Mouse (Mus musculus) kidney, adult 2 months (tissue): ENCODE measurements around the gene Txnip. TPM values are rescaled to one million over a fixed set of nuclear protein-coding genes. Genes with fewer than 3 reads are reported as not detected.

ENCODE experiments used
- DNase-seq: peaks from one replicate; pipeline ENCODE4 v3.0.0; 2021
- H3K27ac ChIP-seq: fragments of 200-500 bp; 2 replicates; pipeline ENCODE4 v1.5.1; 2012; ENCODE audit warnings: low read depth, low read length, control low read depth, inconsistent platforms; ENCODE audit not compliant: insufficient read depth
- H3K27me3 ChIP-seq: fragments of 200-500 bp; replicated peaks from 2 replicates; pipeline ENCODE4 v1.6.1; 2012; ENCODE audit warnings: mild to moderate bottlenecking, moderate library complexity, low read length, inconsistent platforms; ENCODE audit not compliant: control insufficient read depth, insufficient read depth
- H3K36me3 ChIP-seq: fragments of 200-500 bp; 2 replicates; pipeline ENCODE4 v1.6.1; 2012; ENCODE audit warnings: mild to moderate bottlenecking, moderate library complexity, low read length, inconsistent platforms; ENCODE audit not compliant: control insufficient read depth, insufficient read depth
- H3K4me1 ChIP-seq: fragments of 200-500 bp; 2 replicates; pipeline ENCODE4 v1.6.1; 2011; ENCODE audit warnings: low read length; ENCODE audit not compliant: control insufficient read depth, insufficient read depth
- H3K4me3 ChIP-seq: fragments of 200-500 bp; 2 replicates; pipeline ENCODE4 v1.5.1; 2011; ENCODE audit warnings: mild to moderate bottlenecking, low read depth, low read length, control low read depth; ENCODE audit not compliant: insufficient read depth
- CTCF ChIP-seq: fragments of 200-500 bp; conservative IDR thresholded peaks from 2 replicates; pipeline ENCODE4 v1.5.1; 2011; ENCODE audit warnings: low read depth, mild to moderate bottlenecking, control low read depth, low read length, moderate library complexity, mixed read lengths; ENCODE audit not compliant: insufficient read depth, insufficient read length
- POLR2A ChIP-seq: fragments of 200-500 bp; IDR thresholded peaks from one replicate; pipeline ENCODE4 v1.6.1; 2011; ENCODE audit warnings: low read depth, low read length, control low read depth
- WGBS: fragments of 180-500 bp; shearing (Covaris S2); methylation state at CpG from one replicate; pipeline ENCODE4 v1.1.7; 2018; 5-methylcytosine and 5-hydroxymethylcytosine counted together
- polyA plus RNA-seq: library from polyadenylated mRNA; depleted of rRNA; stranded (reverse); fragments of >200 nt; gene quantifications from 2 replicates; pipeline ENCODE4 v1.2.3, GENCODE M21; 2012

Txnip gene
- polyA plus RNA-seq, 1 experiment, result 518 TPM

DNA sequence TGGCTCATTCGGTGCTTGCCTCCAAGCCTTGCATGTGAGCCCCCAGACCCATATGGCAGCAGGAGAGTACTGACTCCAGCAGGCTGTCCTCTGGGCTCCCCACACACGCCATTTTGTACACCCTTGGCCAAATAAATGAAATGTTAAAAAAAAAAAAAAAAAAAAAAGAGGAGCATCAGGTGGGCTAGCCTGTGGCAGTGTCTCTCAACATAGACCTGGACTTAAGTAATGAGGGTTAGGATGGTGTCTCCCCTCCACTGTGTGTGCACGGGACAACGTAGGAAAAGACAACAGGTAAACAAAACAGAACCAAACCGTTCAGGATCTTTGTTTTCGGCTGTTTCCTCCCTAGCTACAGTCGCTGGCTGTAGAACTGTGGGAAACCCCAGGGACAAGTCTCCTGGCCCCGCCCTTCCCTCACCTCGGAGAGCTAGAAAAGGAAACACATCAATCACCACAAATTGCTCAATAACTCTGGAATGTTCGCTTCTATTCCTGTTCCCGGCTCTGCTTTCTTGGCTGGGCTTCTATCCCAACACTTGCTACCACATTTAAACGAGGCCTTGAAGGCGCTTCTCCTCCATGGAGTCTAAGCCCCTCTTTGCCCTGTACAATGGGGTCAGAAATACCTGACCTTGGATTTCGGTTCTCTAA, 18.4 kb downstream of the Txnip start:
- peak; percentile 96 for DNase-seq
- peak overlapping the region; percentile 100 for H3K27ac ChIP-seq
- H3K27me3 ChIP-seq, result no peaks in the 10 kb centered on the region
- peak overlapping the region; percentile 29; the same call in 1 of the 2 replicates for H3K4me3 ChIP-seq
- 15% methylated on average over 14 of the region's 14 CpGs for WGBS
- no peaks in the 10 kb centered on the region for H3K36me3 ChIP-seq
- TF ChIP-seq POLR2A (no peak), CTCF (no peak)
- peaks cover 56% of the 10 kb centered on the region for H3K4me1 ChIP-seq

DNA sequence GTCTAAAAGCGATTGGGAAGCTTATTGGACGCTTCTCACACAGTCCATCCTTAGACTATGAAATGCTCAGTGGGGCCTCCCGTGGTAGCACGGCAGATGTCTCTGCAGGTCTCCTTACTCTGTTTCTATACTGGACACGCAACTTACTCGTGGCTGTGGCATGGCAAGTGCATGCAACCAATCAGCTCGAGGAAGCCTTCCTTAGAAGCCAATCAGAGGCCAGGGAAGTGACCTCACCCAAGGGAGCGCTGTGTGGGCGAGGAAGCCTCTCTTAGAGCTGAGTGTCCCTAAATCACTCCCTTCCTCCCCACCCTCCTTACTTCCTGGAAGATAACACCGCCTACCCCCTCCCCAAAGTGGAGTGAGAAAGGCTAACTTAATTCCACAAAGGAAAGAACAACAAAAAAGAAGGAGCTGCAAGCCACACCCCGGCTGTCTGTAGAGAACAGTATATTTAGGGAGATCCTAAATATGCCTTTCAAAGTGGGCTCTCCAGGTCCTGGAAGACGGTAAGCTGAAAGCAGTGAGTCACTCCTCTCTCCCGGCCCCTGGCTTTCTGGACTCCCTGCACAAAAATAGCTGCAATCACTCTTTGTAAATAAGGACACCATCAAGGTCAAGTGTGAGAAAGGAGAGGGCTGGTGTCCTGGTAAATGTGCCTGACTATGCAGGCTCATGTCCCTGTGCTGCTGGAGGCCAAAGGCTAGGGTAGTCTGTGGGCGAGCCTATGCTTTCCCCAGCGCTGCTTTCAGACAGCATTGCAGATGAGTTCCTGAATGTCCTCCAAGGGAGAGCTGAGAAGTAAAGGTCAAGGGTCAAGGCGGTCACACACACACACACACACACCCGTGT, 19.2 kb downstream of the Txnip start, which contains the start of gene Gm16253:
TSS of gene Gm16253 (plus strand) at position 295 of the 852 bp plus-strand sequence.
- WGBS, result 11% methylated on average over 17 of the region's 17 CpGs
- Histone ChIP-seq H3K27me3 (no peaks in the 10 kb centered on the region), H3K4me1 (peaks cover 48% of the 10 kb centered on the region), H3K4me3 (peak within 1 kb of the TSS; percentile 29; the same call in 1 of the 2 replicates), H3K27ac (peak within 1 kb of the TSS; percentile 100), H3K36me3 (no peaks in the 10 kb centered on the region)
- DNase-seq, result peak; percentile 96
- TF ChIP-seq POLR2A, result no peak
- TF ChIP-seq CTCF, result no peak

DNA sequence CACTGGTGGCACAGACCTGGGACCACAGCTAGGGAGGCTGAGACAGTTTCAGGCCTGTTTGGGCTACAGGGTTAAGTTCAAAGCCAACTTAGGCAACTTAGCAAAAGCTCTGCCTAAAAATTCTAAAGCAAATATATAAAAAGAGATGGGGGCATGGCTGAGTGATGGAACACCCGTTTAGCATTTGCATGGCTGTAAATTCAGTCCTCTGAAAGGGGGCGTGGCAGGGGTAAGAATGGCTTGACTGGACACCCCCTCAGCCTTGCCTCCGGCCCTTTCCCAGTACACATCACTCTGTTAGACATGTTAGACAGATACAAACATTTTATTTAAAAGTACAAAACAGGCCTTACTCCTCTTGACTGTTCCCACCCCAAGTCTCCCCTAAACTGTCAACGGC, 19.8 kb downstream of the Txnip start:
- DNase-seq, result peak; percentile 43
- Histone ChIP-seq H3K36me3 (no peaks in the 10 kb centered on the region), H3K27ac (peak overlapping the region; percentile 100), H3K4me3 (no peak overlapping the region), H3K27me3 (no peaks in the 10 kb centered on the region), H3K4me1 (peaks cover 44% of the 10 kb centered on the region)
- 43% methylated on average over 4 of the region's 4 CpGs for WGBS
- no peak for TF ChIP-seq POLR2A
- no peak for TF ChIP-seq CTCF

DNA sequence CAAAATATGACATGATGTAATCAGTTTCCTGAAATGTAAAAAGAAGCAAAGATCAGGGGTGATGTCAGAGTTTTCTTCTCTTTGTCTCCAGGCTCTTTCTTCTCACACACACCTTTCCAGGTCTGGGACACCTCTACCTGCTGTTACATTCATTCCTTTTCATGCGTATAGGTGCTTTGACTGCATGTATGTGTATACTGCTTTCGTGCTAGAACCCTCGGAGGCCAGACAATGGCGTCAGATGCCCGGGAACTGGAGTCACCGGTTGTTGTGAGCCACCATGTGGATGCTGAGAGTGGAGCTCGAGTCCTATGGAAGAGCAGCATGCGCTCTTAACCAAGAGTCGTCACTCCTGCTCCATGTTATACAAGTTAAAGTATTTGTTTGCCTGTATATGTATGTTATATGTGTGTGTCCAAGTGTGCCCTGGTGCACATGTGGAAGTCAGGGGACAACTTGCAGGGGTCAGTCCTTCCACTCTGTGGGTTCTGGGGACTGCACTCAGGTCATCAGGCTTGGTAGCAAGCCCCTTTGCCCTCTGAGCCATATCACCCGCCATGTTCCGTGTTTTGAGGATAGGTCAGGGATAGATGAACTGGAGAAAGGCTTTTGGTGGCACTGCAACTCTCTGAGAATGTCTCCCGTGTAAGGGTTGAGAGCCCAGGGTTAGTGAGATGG, 20.9 kb downstream of the Txnip start:
- peak; percentile 21 for DNase-seq
- TF ChIP-seq CTCF (no peak), POLR2A (no peak)
- H3K4me1 ChIP-seq, result peaks cover 39% of the 10 kb centered on the region
- 78% methylated on average over 12 of the region's 12 CpGs for WGBS
- peak overlapping the region; percentile 58 for H3K27ac ChIP-seq
- no peaks in the 10 kb centered on the region for H3K27me3 ChIP-seq
- H3K4me3 ChIP-seq, result no peak overlapping the region
- no peaks in the 10 kb centered on the region for H3K36me3 ChIP-seq

DNA sequence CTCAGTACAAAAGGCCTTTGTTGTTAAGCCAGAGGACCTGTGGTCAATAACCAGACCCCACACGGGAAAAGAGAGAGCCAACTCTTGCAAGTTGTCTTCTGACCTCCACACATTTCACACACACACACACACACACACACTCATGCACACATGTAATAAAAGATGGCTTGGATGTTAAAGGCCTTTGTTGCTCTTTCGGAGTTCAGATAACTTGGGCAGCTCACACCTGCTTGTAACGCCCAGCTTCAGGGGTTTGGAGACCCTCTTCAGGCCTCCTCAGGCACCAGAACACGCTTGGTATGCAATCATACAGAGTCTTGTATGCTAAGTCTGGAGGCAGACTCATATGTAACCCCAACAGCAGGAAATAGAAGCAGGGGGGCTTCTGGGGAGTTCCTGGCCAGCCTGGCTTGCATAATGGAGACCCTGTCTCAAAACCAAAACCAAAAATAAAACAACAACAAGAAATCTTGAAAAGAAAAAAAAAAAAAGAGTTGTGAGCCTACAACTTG, 21.5 kb downstream of the Txnip start:
- peaks cover 33% of the 10 kb centered on the region for H3K4me1 ChIP-seq
- WGBS, result 75% methylated on average over 4 of the region's 4 CpGs
- H3K27ac ChIP-seq, result peak overlapping the region; percentile 65
- H3K36me3 ChIP-seq, result no peaks in the 10 kb centered on the region
- no peak overlapping the region for H3K4me3 ChIP-seq
- no peak for TF ChIP-seq CTCF
- TF ChIP-seq POLR2A, result no peak
- H3K27me3 ChIP-seq, result no peaks in the 10 kb centered on the region
- DNase-seq, result peak; percentile 8

DNA sequence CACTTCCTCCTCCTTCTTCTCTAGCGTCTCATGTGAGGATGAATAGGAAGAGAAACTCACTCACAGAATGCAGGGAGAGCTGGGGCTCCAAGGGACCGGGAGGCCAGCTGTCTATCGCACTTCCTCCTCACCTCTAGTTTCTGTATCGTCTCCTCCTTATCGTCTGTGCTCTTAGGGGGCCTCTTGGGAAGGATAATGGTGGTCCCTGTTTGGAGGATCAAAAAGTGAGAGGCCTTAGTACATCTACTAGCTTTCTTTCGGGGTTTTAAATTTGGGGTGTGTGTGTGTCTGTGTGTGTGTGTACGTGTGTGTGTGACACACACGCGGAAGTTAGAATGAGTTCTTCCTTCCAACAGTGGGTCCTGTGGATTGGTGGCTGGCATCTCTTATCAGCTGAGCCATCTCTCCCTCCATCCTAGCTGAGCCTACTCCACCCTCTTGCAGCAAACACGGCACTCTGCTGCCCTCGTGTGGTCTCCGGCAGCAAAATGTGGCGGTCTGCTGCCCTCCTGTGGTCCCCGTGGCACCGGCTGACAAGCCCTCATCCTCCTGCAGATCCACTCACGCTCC, 22.2 kb downstream of the Txnip start:
- 13% methylated on average over 16 of the region's 16 CpGs for WGBS
- Histone ChIP-seq H3K4me3 (peak overlapping the region; percentile 11; the same call in 1 of the 2 replicates), H3K36me3 (no peaks in the 10 kb centered on the region), H3K4me1 (peaks cover 28% of the 10 kb centered on the region), H3K27ac (peak overlapping the region; percentile 65), H3K27me3 (no peaks in the 10 kb centered on the region)
- TF ChIP-seq POLR2A, result no peak
- TF ChIP-seq CTCF, result peak; percentile 100; the same call in 1 of the 2 replicates
- DNase-seq, result peak; percentile 92
